Mouse (Mus musculus) natural killer cell, adult 2 months (primary cell): ENCODE data around the gene Irs2.

Experiments used
- DNase-seq, 2 experiments: peaks; one replicate each; pipeline ENCODE4 v3.0.0; 2022; ENCODE audit warnings: low spot score in 2 of 2

Irs2 gene

GRCm38 (mm10) chr8:11008379-11008775, at the start of gene Irs2:
TSS of gene Irs2 (minus strand) at chr8:11008458.
- DNase-seq, result no peak

GRCm38 (mm10) chr8:11056665-11057064, 48.4 kb upstream of the Irs2 start:
- no peak for DNase-seq

GRCm38 (mm10) chr8:11056175-11056563, 47.9 kb upstream of the Irs2 start:
- DNase-seq, result no peak

GRCm38 (mm10) chr8:11055557-11056174, 47.4 kb upstream of the Irs2 start:
- no peak for DNase-seq

- DNase-seq, result no peak
Measured at GRCm38 (mm10) chr8:11049835-11050234, 41.6 kb upstream of the Irs2 start.

- no peak for DNase-seq
Measured at GRCm38 (mm10) chr8:11047812-11048211, 39.6 kb upstream of the Irs2 start.

GRCm38 (mm10) chr8:11044660-11045059, 36.4 kb upstream of the Irs2 start:
- no peak for DNase-seq

- no peak for DNase-seq
Measured at GRCm38 (mm10) chr8:11043591-11043990, 35.3 kb upstream of the Irs2 start.

- DNase-seq, result no peak
Measured at GRCm38 (mm10) chr8:11042872-11043587, 34.8 kb upstream of the Irs2 start.

GRCm38 (mm10) chr8:11040088-11040487, 31.8 kb upstream of the Irs2 start:
- DNase-seq, result no peak

GRCm38 (mm10) chr8:11038788-11039187, 30.5 kb upstream of the Irs2 start:
- no peak for DNase-seq

- DNase-seq, result no peak
Measured at GRCm38 (mm10) chr8:11038367-11038766, 30.1 kb upstream of the Irs2 start.

- no peak for DNase-seq
Measured at GRCm38 (mm10) chr8:11036790-11037189, 28.5 kb upstream of the Irs2 start.

- DNase-seq, result no peak
Measured at GRCm38 (mm10) chr8:11035628-11036416, 27.6 kb upstream of the Irs2 start.

- no peak for DNase-seq
Measured at GRCm38 (mm10) chr8:11024871-11025270, 16.6 kb upstream of the Irs2 start.

- DNase-seq, result no peak
Measured at GRCm38 (mm10) chr8:11020949-11021572, 12.8 kb upstream of the Irs2 start.

GRCm38 (mm10) chr8:11015622-11016021, 7.4 kb upstream of the Irs2 start:
- no peak for DNase-seq

- no peak for DNase-seq
Measured at GRCm38 (mm10) chr8:11013258-11013657, 5.0 kb upstream of the Irs2 start.

- no peak for DNase-seq
Measured at GRCm38 (mm10) chr8:11011787-11012485, 3.7 kb upstream of the Irs2 start.

GRCm38 (mm10) chr8:11010913-11011605, 2.8 kb upstream of the Irs2 start:
- no peak for DNase-seq

- no peak for DNase-seq
Measured at GRCm38 (mm10) chr8:11010398-11010797, 2.1 kb upstream of the Irs2 start.
